Mouse (Mus musculus): ENCODE data around the gene Mettl8. TPM values are rescaled to one million over a fixed set of nuclear protein-coding genes. Genes with fewer than 3 reads are reported as not detected.

Mettl8 gene
- polyA plus RNA-seq, 1 experiment from 2014 or later = 19.2 TPM

Other genes with a start within 250 kb of the Mettl8 start
- 41.1 and 42.0 TPM in 2 replicates for gene Tlk1, start 229.9 kb downstream of the Mettl8 start, polyA plus RNA-seq (2016; fragmentation: Nextera tagmentation; extraction: Ambion mirVana)
- gene Dcaf17, start 255 bp downstream of the Mettl8 start, polyA plus RNA-seq (2016; fragmentation: Nextera tagmentation; extraction: Ambion mirVana) = 36.7 and 38.4 TPM in 2 replicates
- 1.6 TPM in 2 replicates for gene Cybrd1, start 62.3 kb upstream of the Mettl8 start, polyA plus RNA-seq (2016; fragmentation: Nextera tagmentation; extraction: Ambion mirVana)
- gene Dync1i2, start 156.1 kb upstream of the Mettl8 start, polyA plus RNA-seq (2016; fragmentation: Nextera tagmentation; extraction: Ambion mirVana) = 177 and 200 TPM in 2 replicates